Mouse (Mus musculus) layer of hippocampus, adult 2 months (tissue): ENCODE results near the gene Ssbp2. TPM values are rescaled to one million over a fixed set of nuclear protein-coding genes. Genes with fewer than 3 reads are reported as not detected.
A peak's percentile ranks its signal among the peaks of the same experiment; 100 is the strongest.

Experiments used
- DNase-seq, 2 experiments: peaks; one replicate each; pipeline ENCODE4 v3.0.0; 2022; ENCODE audit warnings: low spot score in 2 of 2
- H3K27ac ChIP-seq: fragments of 200-600 bp; 2 replicates; pipeline ENCODE4 v1.8.1; 2022
- H3K4me3 ChIP-seq: fragments of 200-600 bp; 2 replicates; pipeline ENCODE4 v1.8.1; 2022; ENCODE audit warnings: mild to moderate bottlenecking
- CTCF ChIP-seq: fragments of 200-600 bp; conservative IDR thresholded peaks from 2 replicates; pipeline ENCODE4 v1.8.1; 2022; ENCODE audit warnings: antibody characterized with exemption, mild to moderate bottlenecking, moderate library complexity
- total RNA-seq, 2 experiments: library from RNA; stranded (reverse); gene quantifications; 2 replicates each; pipeline ENCODE4 v1.2.3; 2021

Ssbp2 gene
- total RNA-seq, 2 experiments from 2014 or later: 128 to 131 TPM

GRCm38 (mm10) chr13:91465002-91465715 lies 5.1 kb downstream of the Ssbp2 start:
- H3K27ac ChIP-seq: no peak overlapping the region
- H3K4me3 ChIP-seq: no peak overlapping the region
- TF ChIP-seq CTCF: no peak
- DNase-seq: no peak

- TF ChIP-seq CTCF: no peak
- Histone ChIP-seq H3K27ac (no peak overlapping the region), H3K4me3 (no peak overlapping the region)
- DNase-seq: no peak
Observed at GRCm38 (mm10) chr13:91471566-91471965, 11.5 kb downstream of the Ssbp2 start.

- Histone ChIP-seq H3K27ac (no peak overlapping the region), H3K4me3 (no peak overlapping the region)
- TF ChIP-seq CTCF: no peak
- DNase-seq: no peak
Observed at GRCm38 (mm10) chr13:91471980-91472379, 11.9 kb downstream of the Ssbp2 start.

- Histone ChIP-seq H3K27ac (peak overlapping the region; percentile 33; the same call in 1 of the 2 replicates), H3K4me3 (no peak overlapping the region)
- no peak for DNase-seq
- TF ChIP-seq CTCF: no peak
Observed at GRCm38 (mm10) chr13:91473527-91473926, 13.4 kb downstream of the Ssbp2 start.

- Histone ChIP-seq H3K27ac (0 out of 2 replicates have a peak overlapping the region, but pooled peaks have one; percentile 33), H3K4me3 (no peak overlapping the region)
- no peak for DNase-seq
- TF ChIP-seq CTCF: no peak
Observed at GRCm38 (mm10) chr13:91474027-91474426, 13.9 kb downstream of the Ssbp2 start.

- no peak for DNase-seq
- no peak overlapping the region for H3K4me3 ChIP-seq
- no peak for TF ChIP-seq CTCF
- no peak overlapping the region for H3K27ac ChIP-seq
Observed at GRCm38 (mm10) chr13:91475888-91476287, 15.8 kb downstream of the Ssbp2 start.

- no peak overlapping the region for H3K27ac ChIP-seq
- TF ChIP-seq CTCF: no peak
- H3K4me3 ChIP-seq: no peak overlapping the region
- DNase-seq: no peak
Observed at GRCm38 (mm10) chr13:91476596-91477100, 16.6 kb downstream of the Ssbp2 start.

GRCm38 (mm10) chr13:91478011-91478410 lies 17.9 kb downstream of the Ssbp2 start:
- Histone ChIP-seq H3K4me3 (no peak overlapping the region), H3K27ac (no peak overlapping the region)
- DNase-seq: peak in 1 of 2 experiments; percentile 31
- TF ChIP-seq CTCF: no peak

GRCm38 (mm10) chr13:91484303-91484702 lies 24.2 kb downstream of the Ssbp2 start:
- Histone ChIP-seq H3K4me3 (no peak overlapping the region), H3K27ac (no peak overlapping the region)
- no peak for DNase-seq
- no peak for TF ChIP-seq CTCF

GRCm38 (mm10) chr13:91492133-91492532 lies 32.0 kb downstream of the Ssbp2 start:
- Histone ChIP-seq H3K4me3 (no peak overlapping the region), H3K27ac (no peak overlapping the region)
- DNase-seq: no peak
- no peak for TF ChIP-seq CTCF

GRCm38 (mm10) chr13:91497055-91497454 lies 37.0 kb downstream of the Ssbp2 start:
- H3K4me3 ChIP-seq: no peak overlapping the region
- DNase-seq: no peak
- TF ChIP-seq CTCF: no peak
- no peak overlapping the region for H3K27ac ChIP-seq

- H3K27ac ChIP-seq: no peak overlapping the region
- no peak overlapping the region for H3K4me3 ChIP-seq
- no peak for TF ChIP-seq CTCF
- DNase-seq: no peak
Observed at GRCm38 (mm10) chr13:91501735-91502134, 41.7 kb downstream of the Ssbp2 start.

GRCm38 (mm10) chr13:91502642-91503373 lies 42.7 kb downstream of the Ssbp2 start:
- no peak for TF ChIP-seq CTCF
- Histone ChIP-seq H3K4me3 (no peak overlapping the region), H3K27ac (no peak overlapping the region)
- DNase-seq: no peak
